Mouse (Mus musculus) mesoderm, embryonic 11.5 days (tissue): ENCODE results near the gene Rreb1.
"Not testable (repeated sequence)": the region's sequence is repeated elsewhere in the genome, so short reads cannot be mapped to it uniquely, and the experiment has no call there.

Experiments used
- DNase-seq: peaks from one replicate; pipeline ENCODE4 v3.0.0-alpha.2; 2012; ENCODE audit warnings: low read depth, low spot score

The Rreb1 gene

GRCm38 (mm10) chr13:37826281-37826993 lies 48.2 kb downstream of the Rreb1 start:
- DNase-seq, result peak; percentile 72

GRCm38 (mm10) chr13:37826994-37827262 lies 48.7 kb downstream of the Rreb1 start:
- no peak for DNase-seq

- DNase-seq, result peak; percentile 71
Measured at GRCm38 (mm10) chr13:37827263-37827995, 49.2 kb downstream of the Rreb1 start.

- no peak for DNase-seq
Measured at GRCm38 (mm10) chr13:37827996-37828579, 49.9 kb downstream of the Rreb1 start.

GRCm38 (mm10) chr13:37828928-37829327 lies 50.7 kb downstream of the Rreb1 start:
- peak; percentile 28 for DNase-seq

- DNase-seq, result no peak
Measured at GRCm38 (mm10) chr13:37830256-37830655, 52.1 kb downstream of the Rreb1 start.

GRCm38 (mm10) chr13:37830874-37831311 lies 52.7 kb downstream of the Rreb1 start:
- no peak for DNase-seq

GRCm38 (mm10) chr13:37832481-37832880 lies 54.3 kb downstream of the Rreb1 start:
- no peak for DNase-seq

- DNase-seq, result no peak
Measured at GRCm38 (mm10) chr13:37833500-37833899, 55.3 kb downstream of the Rreb1 start.

- no peak for DNase-seq
Measured at GRCm38 (mm10) chr13:37835296-37835695, 57.1 kb downstream of the Rreb1 start.

- not testable (repeated sequence) for DNase-seq
Measured at GRCm38 (mm10) chr13:37835811-37836210, 57.6 kb downstream of the Rreb1 start.

GRCm38 (mm10) chr13:37837372-37837771 lies 59.2 kb downstream of the Rreb1 start:
- DNase-seq, result no peak

- DNase-seq, result no peak
Measured at GRCm38 (mm10) chr13:37838260-37839183, 60.3 kb downstream of the Rreb1 start.

GRCm38 (mm10) chr13:37843241-37843640 lies 65.0 kb downstream of the Rreb1 start:
- DNase-seq, result no peak

- no peak for DNase-seq
Measured at GRCm38 (mm10) chr13:37843844-37844243, 65.6 kb downstream of the Rreb1 start.

- no peak for DNase-seq
Measured at GRCm38 (mm10) chr13:37845156-37845555, 67.0 kb downstream of the Rreb1 start.

GRCm38 (mm10) chr13:37845641-37846040 lies 67.4 kb downstream of the Rreb1 start:
- DNase-seq, result no peak

- DNase-seq, result no peak
Measured at GRCm38 (mm10) chr13:37846507-37846906, 68.3 kb downstream of the Rreb1 start.

GRCm38 (mm10) chr13:37846962-37847570 lies 68.9 kb downstream of the Rreb1 start:
- no peak for DNase-seq

- no peak for DNase-seq
Measured at GRCm38 (mm10) chr13:37847601-37848358, 69.6 kb downstream of the Rreb1 start.

GRCm38 (mm10) chr13:37848438-37848837 lies 70.2 kb downstream of the Rreb1 start:
- DNase-seq, result no peak
